Mouse (Mus musculus): ENCODE measurements around the gene Npm3.

GRCm38 (mm10) chr19:45796879-45797278, 47.5 kb upstream of the Npm3 start:
- TF ChIP-seq POLR2A (IDR thresholded peaks at IDR 0.05; ENCODE audit: insufficient read depth, low read depth, low read length): no peak
- TF ChIP-seq CTCF (IDR thresholded peaks at IDR 0.05; ENCODE audit: insufficient read depth, low read depth, low read length): no peak

Measured in olfactory bulb, adult 2 months (tissue).